Mouse (Mus musculus): ENCODE data around the gene Snx19.

Gene Snx19

DNA sequence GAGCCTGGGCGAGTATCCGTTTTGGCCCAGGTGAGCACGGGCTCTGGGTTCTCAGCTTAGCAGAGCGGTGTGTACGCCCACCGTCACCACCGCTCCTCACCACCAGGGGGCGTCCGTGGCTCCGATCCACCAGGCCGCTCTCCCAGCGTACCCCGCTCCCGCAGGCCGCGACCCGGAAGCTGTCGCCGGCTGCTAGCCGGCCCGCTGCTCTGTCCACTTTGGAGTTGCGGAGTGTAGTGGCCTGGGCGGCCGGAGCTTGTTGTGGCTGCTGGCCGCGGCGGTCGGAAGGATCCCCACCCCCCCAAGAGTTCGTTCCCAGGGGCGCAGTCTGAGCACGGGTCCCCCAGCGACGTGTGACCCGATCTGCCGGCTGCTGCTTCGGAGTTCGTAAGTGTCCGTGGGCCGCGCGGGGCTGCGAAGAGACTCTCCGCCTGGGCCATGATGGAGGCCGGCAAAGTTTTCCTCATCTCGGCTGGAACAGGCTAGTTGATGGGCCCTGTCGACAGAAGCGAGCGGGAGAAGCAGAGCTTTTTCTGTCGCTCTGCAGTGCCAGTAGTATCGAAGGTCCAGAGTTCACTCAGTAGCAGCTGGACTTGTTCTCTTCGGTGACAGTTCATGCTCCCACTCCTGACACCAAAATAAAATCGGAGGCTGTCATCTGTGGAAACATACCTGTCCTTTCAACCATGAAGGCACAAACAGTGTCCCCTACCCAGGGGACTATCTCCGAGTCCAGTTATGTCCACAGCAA lies at the start of gene Snx19:
TSS of gene Snx19 (plus strand) at position 227 of the 751 bp plus-strand sequence.
- DNase-seq: peak; percentile 92

DNA sequence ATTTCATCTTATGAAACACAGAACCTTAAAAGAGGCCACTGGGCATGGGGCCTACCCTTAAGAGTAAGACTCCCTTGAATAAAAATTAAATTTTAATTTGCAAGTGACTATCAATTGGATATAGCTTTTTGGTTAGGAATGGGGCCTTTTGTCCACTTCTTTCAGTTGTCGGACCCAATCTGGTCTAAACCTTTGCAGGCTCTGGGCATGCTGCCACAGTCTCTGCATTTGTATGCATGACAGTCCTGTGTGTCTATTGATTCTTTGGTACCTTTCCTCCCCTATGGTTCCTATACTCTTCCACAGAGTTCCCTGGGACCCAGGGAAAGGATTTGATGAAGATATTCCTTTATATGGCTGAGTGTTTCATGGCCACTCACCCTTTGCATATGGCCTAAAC lies 26.1 kb upstream of the Snx19 start:
- no peak for DNase-seq

DNA sequence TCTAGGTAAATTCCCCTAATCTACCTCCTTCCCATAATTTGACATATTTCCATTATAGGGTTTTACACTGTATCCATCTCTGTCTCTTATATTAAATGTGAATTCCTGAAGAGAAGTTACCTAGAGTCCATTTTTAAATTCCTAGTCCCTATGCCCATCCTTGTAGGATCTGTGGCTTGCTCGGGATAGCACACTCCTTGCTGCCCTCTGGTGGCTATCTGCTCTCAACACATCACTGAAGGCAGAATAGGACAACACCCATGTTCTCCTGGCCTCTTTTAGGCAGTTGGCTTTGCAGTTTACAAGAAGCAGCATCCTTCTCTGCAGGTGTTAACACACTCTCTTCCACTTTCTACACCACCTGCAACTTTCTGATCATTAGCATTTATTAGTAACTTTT lies 4.0 kb upstream of the Snx19 start:
- peak; percentile 66 for DNase-seq

DNA sequence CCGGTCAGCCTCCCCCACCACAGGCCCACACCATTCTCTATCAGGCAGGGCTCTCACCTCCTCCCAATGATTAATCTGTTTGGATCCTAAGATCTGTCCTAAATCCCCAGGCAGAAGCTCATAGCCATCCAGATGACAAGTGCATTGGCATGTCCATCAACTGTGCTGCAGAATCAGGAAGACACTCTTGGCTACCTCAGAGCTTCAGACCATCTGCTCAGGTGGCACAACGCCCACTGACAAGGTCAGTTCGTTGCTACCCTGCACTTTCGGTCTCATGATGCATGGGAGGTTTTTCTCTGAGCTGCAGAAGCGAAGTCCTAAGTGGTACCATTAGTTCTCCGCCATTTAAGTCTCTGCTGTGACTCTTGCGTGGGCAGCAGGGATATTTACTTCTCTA lies 1.7 kb upstream of the Snx19 start:
- no peak for DNase-seq

DNA sequence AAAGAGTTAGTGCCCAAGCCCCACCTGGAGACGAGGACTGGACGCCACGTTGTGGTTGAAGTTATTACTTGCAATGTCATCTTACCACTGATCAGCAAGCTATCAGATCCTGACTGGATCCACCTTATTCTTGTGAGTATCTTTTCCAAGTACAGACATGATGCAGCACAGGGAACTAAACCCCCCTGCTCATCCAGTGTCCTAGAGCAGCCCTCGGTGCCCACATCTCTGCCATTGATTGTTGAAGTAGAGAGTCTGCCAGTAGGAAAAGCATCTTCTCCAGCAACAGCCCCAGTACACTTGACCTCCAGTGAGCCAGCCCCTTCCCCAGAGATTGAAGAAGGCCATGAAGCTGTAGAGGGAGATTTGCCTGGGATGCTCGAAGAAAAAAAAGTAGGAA lies 1.3 kb downstream of the Snx19 start:
- no peak for DNase-seq

DNA sequence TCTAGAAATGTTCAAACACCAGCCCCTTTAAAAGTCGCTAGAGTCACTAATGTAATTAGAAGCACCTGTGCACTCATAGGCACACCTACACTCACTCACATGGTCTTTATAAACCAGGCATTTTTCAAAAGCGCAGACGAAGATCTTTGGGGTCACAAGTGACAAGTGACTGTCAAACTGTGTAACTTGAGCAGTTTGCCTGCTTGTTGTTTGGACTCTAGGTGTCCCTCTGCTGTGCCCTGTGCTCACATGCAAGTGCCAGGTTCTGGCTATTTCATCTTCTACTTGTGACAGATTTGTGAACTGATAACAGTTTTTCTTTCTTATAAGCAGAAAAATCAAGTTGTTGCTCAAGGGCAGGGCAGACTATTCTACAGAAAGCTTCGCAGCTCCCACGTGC lies 3.5 kb downstream of the Snx19 start:
- DNase-seq: no peak

DNA sequence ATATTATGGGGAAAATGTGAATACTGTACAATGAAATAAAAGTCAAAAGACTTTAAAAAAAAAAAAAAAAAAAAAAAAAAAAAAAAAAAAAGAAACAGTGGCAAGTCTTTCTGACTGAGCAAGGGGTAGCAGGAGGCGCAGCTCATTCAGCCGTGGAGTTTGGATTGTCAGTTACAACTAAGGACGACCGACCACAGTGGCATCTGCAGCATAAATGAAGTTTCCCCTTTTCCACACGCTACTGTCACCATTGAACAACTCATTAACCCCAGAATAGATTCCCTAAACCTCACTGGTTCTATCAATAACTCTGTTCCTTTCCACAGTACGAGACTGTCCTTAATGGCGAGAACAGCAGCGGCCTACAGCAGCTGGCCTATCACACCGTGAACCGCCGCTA lies 5.0 kb downstream of the Snx19 start:
- DNase-seq: no peak

DNA sequence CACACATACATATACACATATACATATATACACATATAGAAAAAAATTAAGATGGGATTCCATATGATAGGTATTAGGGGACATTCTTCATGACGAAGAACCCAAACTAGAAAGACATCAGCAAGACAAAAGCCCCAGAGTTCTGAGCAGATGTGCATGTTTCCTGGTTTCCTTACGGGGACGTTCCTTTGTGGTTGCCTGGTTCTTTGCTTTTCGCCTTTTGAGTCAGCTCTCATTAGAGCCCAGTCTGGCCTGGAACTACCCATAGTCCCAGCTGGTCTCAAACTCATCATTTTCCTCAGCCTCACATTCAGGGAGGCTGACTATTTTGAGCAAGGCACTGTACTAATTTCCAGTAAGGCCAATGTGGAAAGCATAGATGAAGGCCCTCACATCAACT lies 7.0 kb downstream of the Snx19 start:
- DNase-seq: no peak

DNA sequence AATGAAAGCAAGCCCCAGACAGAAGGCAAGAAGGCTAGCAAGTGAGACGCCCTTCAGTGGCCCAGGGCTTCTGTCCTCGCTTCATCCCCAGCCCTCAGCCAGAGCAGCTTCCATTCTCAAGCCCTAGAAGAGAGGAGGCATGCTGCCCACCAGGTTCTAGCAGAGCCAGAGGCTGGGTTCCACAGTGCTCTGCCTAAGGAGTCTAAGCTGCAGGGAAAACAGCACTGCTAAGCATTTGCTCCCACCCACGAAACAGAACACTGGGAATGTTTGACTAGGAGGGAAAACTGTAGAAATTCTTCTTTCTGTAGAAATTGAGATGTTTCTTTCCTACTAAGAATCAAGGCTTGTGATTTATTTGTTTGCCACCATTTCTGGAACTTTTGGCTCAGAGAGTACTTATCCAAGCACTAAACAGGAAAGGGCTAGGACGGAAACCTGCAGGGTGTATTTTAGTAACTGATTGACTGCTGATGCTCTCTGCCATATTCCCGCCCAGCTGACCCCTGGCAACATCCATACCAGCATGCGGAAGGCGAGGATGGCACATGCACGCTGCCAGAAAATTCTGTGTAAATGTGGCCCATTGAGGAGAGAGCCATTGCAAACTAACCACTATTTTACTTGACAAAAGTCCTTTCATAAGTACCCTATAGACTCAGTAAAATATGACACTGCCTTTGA lies 9.1 kb downstream of the Snx19 start:
- no peak for DNase-seq

DNA sequence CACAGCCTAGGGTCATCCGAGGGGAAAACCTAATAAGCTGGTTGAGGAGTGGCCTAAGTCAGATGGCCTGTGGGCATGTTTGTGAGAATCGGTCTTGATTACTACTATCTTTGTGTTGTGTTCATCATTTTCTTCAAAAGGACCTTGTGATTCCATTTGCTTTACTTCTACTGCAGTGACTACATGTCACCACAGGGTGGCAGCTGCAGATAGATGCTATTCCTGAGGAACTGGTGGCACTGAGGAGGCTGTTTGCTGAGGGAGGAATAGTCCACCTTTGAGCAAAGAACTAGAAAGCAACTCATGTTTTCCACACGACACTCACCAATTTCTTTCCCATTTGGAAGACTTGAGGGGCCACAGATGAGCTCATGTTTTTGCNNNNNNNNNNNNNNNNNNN lies 11.6 kb downstream of the Snx19 start:
- peak; percentile 54 for DNase-seq

DNA sequence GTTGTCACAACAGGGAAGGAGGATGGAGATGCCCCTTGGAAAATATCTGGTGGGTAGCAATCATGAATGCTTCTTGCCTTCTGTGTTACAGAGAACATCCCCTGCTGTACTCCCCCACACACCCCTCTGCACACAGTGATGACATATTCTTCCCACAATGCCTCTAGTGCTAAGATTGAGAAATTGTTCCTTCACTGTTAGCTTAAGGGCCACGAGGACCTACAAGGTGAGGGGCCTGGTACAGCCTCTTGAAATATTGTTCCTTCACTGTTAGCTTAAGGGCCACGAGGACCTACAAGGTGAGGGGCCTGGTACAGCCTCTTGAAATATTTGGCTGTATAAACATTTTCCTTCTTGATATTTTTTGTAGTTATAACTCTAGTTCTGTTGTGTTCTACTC lies 14.9 kb downstream of the Snx19 start:
- DNase-seq: no peak

DNA sequence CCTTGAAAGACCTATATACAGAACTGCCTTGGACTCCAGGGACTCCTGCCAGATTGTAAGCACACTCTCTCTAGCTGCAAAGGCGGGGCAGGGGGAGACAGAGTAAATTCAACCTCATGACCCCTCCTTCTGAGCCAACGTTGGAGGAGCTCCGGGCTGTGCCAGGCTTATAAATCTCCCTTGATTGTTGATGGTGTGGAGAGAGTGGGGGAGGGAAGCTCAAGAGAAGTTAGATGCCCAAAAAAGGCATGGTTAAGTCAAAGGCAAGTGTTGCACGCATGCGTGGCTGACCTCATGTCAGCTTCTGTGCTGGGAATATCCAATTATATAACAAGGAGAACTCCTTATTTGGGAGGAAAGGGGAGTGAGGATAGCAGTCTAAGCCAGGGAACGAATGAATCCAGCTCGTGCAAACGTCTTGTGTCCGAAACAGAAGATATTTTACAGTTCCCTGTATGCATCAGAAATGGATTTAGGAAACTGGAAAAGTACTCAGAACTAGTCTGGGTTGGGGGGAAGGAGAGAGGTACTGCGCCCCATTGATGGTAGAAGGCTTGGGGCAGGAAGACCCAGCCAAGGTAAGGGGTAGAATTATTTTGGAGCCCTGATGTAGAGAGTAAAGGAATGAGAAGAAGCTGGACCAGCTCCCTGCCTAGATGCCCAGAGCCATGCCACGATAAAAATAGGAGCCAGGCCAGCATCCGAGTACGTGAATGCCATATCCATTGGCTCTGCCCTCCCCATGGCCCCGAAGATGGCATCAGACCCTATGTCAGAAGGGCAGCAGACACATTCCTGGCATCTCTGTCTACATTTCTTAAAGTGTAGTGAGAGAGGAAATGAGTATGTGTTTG lies 18.6 kb downstream of the Snx19 start:
- DNase-seq: peak; percentile 46

DNA sequence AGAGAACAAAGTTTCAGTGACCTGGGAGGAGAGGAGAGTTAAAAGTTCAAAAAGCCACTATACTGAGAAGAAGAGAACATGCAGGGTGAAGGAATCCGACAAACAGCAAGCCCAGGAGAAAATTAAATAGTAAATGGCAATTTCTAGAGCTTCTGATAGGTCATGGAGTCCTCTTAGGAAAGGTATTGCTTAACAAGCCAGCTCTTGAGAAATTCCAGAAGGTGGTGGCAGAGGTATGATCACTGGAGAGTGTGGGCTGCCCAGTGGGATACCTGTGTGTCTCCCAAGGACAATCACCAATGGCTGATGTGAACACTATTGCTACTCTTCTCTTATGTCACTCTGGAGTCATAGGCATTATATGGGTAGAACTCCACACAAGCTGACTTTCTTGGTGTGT lies 19.2 kb downstream of the Snx19 start:
- DNase-seq: no peak

DNA sequence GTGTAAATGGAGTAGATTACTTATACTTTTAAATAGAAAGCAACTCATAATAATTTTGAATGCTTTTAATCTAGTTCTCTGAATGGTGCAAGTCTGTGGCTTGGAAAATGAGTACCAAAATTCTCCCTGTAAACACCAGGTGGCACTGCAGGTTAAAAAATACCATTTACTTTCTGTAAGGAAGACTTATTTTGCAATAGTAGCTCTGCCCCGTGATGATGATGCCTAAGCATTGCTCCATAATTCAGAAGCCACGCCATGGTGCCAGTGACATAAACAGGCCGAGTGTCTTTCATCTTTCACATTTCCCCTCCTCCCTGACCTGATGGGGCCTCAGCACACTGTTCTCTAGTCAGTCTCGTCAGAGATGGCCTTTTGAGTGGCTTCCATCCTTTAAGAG lies 21.6 kb downstream of the Snx19 start:
- peak; percentile 54 for DNase-seq

DNA sequence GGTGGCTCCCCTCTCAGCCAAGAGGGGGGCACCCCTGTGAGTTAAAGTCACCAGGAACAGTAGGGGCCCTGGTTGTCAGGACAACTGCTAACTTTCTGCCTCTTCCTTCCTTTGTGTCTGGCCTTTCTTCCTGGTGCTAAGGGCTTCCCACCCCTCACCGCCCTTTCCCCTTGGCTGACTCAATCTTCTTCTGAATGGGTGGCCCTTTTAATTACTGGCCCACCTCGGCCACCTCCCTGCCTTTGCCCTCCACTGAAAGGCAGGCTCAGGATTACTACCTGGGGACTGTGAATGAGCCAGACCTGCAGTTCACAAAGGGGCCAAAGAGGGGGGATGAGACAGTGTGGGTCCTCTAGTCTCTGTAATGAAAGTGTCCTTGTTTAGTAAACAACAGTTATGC lies 23.0 kb downstream of the Snx19 start:
- DNase-seq: no peak

DNA sequence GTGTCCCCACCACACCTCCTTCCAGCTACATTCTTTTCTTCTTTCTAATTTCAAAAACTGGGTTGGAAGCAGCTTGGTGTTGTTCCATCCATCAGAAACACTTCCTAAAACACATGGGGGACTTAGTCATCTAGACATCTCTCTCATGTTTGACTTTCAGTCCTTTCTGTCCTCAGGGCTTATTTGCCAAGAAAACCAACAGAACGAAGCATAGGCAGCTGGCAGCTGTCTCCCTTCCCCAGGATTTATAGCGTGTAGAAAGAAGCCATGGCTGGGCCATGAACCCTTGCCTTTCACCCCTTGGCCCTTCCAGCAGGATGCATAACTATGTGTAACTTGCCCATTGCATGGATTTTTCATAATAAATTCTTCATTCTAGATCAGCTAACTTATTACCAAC lies 23.9 kb downstream of the Snx19 start:
- no peak for DNase-seq

DNA sequence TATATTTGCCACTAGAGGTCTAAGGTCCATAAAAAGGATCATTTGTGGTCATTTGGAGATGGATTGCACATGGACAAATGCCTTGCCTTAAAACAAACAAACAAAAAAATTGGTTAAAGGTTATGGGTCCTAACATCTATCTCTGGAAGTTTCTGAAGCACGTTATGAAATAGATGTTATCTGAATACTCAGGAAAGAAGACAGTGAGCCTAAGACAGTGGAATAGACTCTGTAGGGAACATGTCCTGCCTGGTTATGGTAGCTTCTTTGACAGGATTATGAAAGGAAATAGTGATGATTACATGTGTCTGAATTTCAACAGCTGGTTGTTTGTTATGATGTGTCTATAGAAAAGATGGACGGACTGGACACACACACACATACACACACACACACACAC lies 27.6 kb downstream of the Snx19 start:
- no peak for DNase-seq

DNA sequence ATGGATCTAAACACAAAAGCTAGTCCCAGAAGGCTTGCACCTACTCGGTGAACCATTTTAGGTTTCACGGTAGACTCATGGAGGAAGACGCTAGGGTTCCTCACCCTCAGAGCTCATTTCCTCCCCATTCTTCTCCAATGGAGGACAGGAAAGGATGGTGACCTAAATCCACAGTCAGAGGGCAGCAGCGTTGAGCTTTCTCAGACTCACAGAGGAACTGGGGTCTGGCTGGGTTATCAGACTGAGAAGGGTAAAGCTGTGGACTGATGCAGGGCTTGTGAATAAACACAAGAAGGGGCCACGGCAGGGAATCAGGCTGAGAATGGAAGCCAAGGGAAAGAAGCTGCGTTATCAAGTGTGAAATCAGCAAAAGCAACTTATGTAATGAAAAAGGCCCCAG lies 29.3 kb downstream of the Snx19 start:
- no peak for DNase-seq

DNA sequence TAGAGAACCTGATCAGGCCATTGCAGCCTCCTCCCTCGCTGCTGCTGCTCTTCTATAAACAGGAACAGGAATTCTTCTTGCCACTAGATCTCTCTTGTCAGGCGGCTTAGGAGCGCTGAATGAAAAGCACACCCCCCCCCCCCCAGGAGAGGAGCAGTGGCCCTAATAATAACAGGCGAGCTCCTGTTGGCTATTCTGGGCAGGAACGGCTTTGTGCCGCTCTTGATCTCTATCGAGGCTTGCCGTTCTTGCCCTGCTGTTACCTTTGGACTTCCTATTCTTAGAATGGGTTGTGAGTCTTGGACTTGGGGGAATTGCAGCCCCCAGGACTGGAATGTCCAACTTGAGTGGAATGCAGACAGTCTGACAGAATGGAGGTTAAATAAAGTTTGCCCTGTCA lies 33.6 kb downstream of the Snx19 start:
- DNase-seq: no peak

DNA sequence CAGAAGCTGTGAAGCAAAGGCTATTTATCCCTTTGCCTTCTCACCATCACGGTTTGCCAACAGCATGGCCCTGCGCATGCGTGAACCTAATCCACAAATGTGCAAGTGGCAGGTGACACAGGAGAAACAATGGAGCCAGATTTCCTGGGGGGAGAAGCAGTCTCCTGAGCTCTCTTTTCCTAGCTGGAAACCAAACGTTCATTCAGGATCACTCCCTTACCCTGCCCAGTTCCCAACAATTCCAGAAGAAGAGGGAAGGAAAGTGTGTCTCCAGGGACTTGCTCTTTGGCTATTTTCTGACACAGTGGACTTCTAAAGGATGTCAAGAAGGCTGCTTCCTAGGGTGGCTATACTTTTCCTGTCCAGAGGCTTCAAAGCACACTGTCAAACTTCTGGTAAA lies 37.8 kb downstream of the Snx19 start:
- DNase-seq: no peak

DNA sequence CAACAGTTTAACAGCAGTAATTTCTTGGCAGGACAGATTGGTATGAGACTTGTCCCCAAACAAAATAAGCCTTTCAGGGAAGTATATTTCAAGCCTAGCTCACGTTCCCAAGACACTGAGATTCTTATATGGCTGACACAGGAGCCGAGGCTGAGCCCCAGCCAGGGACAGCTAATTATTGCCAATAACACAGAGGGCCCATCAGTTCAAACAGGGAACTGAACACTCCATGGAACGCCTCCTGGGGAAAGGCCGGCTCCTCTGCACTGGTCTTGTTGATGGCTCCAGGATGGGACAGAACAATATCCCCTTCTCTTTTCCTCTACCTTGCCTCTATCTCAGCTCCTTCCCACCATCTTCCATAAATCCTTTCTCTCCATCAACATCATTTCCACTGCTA lies 53.1 kb downstream of the Snx19 start:
- DNase-seq: no peak

DNA sequence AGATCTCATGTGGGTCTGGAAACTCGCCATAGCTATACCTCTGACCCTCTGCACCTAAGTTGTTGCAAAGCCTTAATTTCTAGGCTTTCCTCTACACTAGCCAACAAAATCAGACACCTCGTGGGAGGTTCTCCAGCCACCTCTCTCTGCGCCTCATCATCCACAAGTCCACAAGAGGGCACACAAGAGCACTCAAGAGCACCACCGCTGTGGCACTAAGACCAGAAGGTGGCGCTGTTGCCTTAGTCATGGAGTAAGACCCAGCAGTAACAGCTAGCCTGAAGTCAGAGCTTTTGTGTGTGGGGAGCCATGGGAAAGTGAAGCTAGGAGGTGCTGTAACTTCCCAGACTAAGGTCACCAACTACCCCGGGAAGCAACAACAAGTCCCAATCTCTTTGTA lies 53.6 kb downstream of the Snx19 start:
- peak; percentile 99 for DNase-seq

DNA sequence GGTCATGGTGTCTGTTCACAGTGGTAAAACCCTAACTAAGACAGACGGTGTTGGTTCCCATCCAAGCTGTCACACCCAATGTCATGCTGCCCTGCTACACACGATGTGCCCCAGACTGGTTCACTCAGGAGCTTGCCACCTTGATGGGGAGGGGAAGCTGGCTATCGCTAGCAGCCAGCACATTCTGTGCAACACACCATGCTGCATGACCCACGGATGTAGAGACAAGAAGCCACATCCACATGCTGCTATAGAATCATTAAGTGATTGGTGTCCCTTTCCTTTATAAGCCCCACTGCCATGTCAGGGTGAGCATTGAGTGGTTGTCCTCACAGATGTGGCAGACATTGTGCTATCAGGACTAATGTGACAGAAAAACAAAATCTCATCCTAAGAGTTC lies 55.2 kb downstream of the Snx19 start:
- DNase-seq: no peak

DNA sequence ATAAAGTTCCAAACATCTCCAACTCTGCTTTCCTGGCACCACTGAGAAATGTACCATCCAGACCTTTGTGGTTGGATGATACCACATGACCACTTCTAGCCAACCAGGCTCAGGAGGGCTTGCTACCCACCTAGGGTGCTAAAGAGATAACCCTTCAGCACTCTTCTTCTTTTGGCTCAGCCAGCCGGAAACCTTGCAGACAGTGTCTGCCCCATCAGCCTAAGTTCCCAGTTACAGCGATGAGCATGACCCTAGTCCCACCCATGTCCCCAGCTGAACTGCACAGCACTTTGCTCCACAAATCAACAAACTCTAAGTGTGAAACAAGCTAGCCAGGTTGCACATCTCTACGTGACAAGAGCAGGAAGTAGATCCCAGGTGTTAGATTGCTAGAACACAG lies 57.3 kb downstream of the Snx19 start:
- DNase-seq: no peak
